Mouse (Mus musculus) CH12.LX (cell line): ENCODE measurements around the gene Drg1. TPM values are rescaled to one million over a fixed set of nuclear protein-coding genes. Genes with fewer than 3 reads are reported as not detected.

Experiments used
- DNase-seq: peaks from one replicate; pipeline ENCODE4 v3.0.0-alpha.2; 2013; ENCODE audit errors: extremely low read depth
- H3K27ac ChIP-seq: 2 replicates; pipeline ENCODE4 v1.5.1; 2012; ENCODE audit warnings: low read depth, mild to moderate bottlenecking, control low read depth, moderate library complexity; ENCODE audit not compliant: insufficient read depth
- H3K27me3 ChIP-seq: replicated peaks from 2 replicates; pipeline ENCODE3; 2012; ENCODE audit warnings: inconsistent platforms
- H3K36me3 ChIP-seq, 2 experiments: replicated peaks in 1 of 2; 2 replicates each; pipeline versions ENCODE3 to v1.6.1; 2012; ENCODE audit warnings: inconsistent platforms in 1 of 2, low read length in 1 of 2, mild to moderate bottlenecking in 1 of 2, mixed read lengths in 1 of 2, moderate library complexity in 1 of 2; ENCODE audit not compliant: control insufficient read depth in 1 of 2, insufficient read depth in 1 of 2
- H3K4me1 ChIP-seq, 2 experiments: 2 replicates each; pipeline ENCODE4 v1.6.1; 2012; ENCODE audit warnings: inconsistent platforms in 1 of 2, moderate library complexity in 1 of 2; ENCODE audit not compliant: insufficient read depth in 2 of 2, control insufficient read depth in 1 of 2
- H3K4me2 ChIP-seq: 2 replicates; pipeline ENCODE4 v1.6.1; 2012; ENCODE audit warnings: low read depth, mild to moderate bottlenecking, control low read depth; ENCODE audit not compliant: poor library complexity, insufficient read depth, severe bottlenecking
- H3K4me3 ChIP-seq, 3 experiments: fragments of 150-350 bp in 1 of 3; sonication (generic) in 1 of 3; replicated peaks in 1 of 3; 2 replicates each; pipeline versions ENCODE3 to v1.5.1; 2011 to 2012; ENCODE audit warnings: low read depth in 2 of 3, low read length in 2 of 3, mild to moderate bottlenecking in 2 of 3, moderate library complexity in 2 of 3, control low read depth in 1 of 3, improper control_type of control experiment in 1 of 3, inconsistent platforms in 1 of 3, mixed read lengths in 1 of 3; ENCODE audit not compliant: poor library complexity in 1 of 3
- H3K79me2 ChIP-seq: replicated peaks from 2 replicates; pipeline ENCODE4 v1.6.1; 2012; ENCODE audit warnings: mild to moderate bottlenecking, moderate library complexity; ENCODE audit not compliant: control insufficient read depth, poor library complexity, insufficient read depth, severe bottlenecking; ENCODE audit errors: extremely low read depth
- H3K9ac ChIP-seq: 2 replicates; pipeline ENCODE4 v1.6.1; 2012; ENCODE audit warnings: low read depth, mild to moderate bottlenecking, control low read depth, moderate library complexity; ENCODE audit not compliant: insufficient read depth
- H3K9me3 ChIP-seq: replicated peaks from 2 replicates; pipeline ENCODE3; 2012; ENCODE audit warnings: low read length, inconsistent platforms, mixed read lengths
- CHD1 ChIP-seq: IDR thresholded peaks from 2 replicates; pipeline ENCODE4 v1.6.1; 2012; ENCODE audit warnings: low read depth, low read length, improper control_type of control experiment, inconsistent platforms
- CTCF ChIP-seq, 2 experiments: IDR thresholded peaks in 1 of 2; conservative IDR thresholded peaks in 1 of 2; 2 replicates each; pipeline ENCODE4 v1.5.1; 2011 to 2012; ENCODE audit warnings: low read depth in 2 of 2, low read length in 2 of 2, improper control_type of control experiment in 1 of 2, inconsistent platforms in 1 of 2, mild to moderate bottlenecking in 1 of 2, moderate library complexity in 1 of 2
- E2F4 ChIP-seq: IDR thresholded peaks from 2 replicates; pipeline ENCODE4 v1.6.1; 2011; ENCODE audit warnings: low read depth, low read length, improper control_type of control experiment; ENCODE audit not compliant: insufficient replicate concordance
- EP300 ChIP-seq: IDR thresholded peaks from 2 replicates; pipeline ENCODE4 v1.6.1; 2011; ENCODE audit warnings: low read length, improper control_type of control experiment
- HCFC1 ChIP-seq: IDR thresholded peaks from 2 replicates; pipeline ENCODE4 v1.6.1; 2012; ENCODE audit warnings: low read depth, mild to moderate bottlenecking, inconsistent platforms, low read length, improper control_type of control experiment
- IRF4 ChIP-seq: IDR thresholded peaks from 2 replicates; pipeline ENCODE4 v1.6.1; 2014; ENCODE audit warnings: low read depth, mild to moderate bottlenecking, inconsistent platforms, low read length, improper control_type of control experiment
- MXI1 ChIP-seq: IDR thresholded peaks from 2 replicates; pipeline ENCODE4 v1.6.1; 2011; ENCODE audit warnings: mild to moderate bottlenecking, low read depth, low read length, improper control_type of control experiment
- MYC ChIP-seq: IDR thresholded peaks from 2 replicates; pipeline ENCODE4 v1.6.1; 2011; ENCODE audit warnings: low read depth, mild to moderate bottlenecking, improper control_type of control experiment, low read length
- NRF1 ChIP-seq: IDR thresholded peaks from 2 replicates; pipeline ENCODE4 v1.6.1; 2014; ENCODE audit warnings: low read depth, mild to moderate bottlenecking, inconsistent platforms, low read length, improper control_type of control experiment, moderate library complexity
- POLR2AphosphoS2 ChIP-seq: IDR thresholded peaks from 2 replicates; pipeline ENCODE4 v1.6.1; 2011; ENCODE audit warnings: low read depth, low read length, improper control_type of control experiment
- RAD21 ChIP-seq: IDR thresholded peaks from 2 replicates; pipeline ENCODE4 v1.6.1; 2011; ENCODE audit warnings: low read depth, mild to moderate bottlenecking, low read length, improper control_type of control experiment, moderate library complexity
- TBP ChIP-seq: conservative IDR thresholded peaks from 2 replicates; pipeline ENCODE4 v1.6.1; 2011; ENCODE audit warnings: low read depth, low read length, improper control_type of control experiment
- USF1 ChIP-seq: IDR thresholded peaks from 2 replicates; pipeline ENCODE4 v1.6.1; 2014; ENCODE audit warnings: low read depth, mild to moderate bottlenecking, inconsistent platforms, low read length, improper control_type of control experiment
- ZNF384 ChIP-seq: IDR thresholded peaks from 2 replicates; pipeline ENCODE4 v1.6.1; 2012; ENCODE audit warnings: low read depth, low read length, improper control_type of control experiment, inconsistent platforms
- dilution Hi-C: fragments of 300-500 bp; cut with MboI; formaldehyde crosslinking; loops from 2 replicates; pipeline ENCODE4 v1.14.3; 2020; ENCODE audit warnings: low sequenced_read_pairs; ENCODE audit not compliant: extremely low pct_unique_long_range_greater_than_20kb, extremely low pct_ligation_motif_present
- in situ Hi-C: fragments of 300-500 bp; cut with MboI; formaldehyde crosslinking; loops from 3 replicates; pipeline ENCODE4 v1.14.3; 2019; ENCODE audit warnings: low sequenced_read_pairs, low pct_ligation_motif_present, low pct_unique_long_range_greater_than_20kb, mixed read lengths
- polyA plus RNA-seq: library from polyadenylated mRNA; unstranded; fragments of >175 nt; gene quantifications from 2 replicates; pipeline ENCODE4 v1.2.1, GENCODE M21; 2012; ENCODE audit warnings: low read depth; ENCODE audit not compliant: insufficient read length
- total RNA-seq, 2 experiments: library from RNA; depleted of rRNA; stranded (reverse); fragments of 300-350 nt in 1 of 2; fragments of >200 nt in 1 of 2; gene quantifications; 2 replicates each; pipeline ENCODE4 v1.2.3; 2012 to 2014

Gene Drg1
- total and polyA plus RNA-seq, 3 experiments = 158 to 480 (median 249) TPM

- 0 out of 4 replicates have a peak, but pooled peaks of 1 of the 2 experiments have one; percentile 9 for TF ChIP-seq CTCF (conservative IDR thresholded peaks at IDR 0.05 in 1 of 2, IDR thresholded peaks at IDR 0.05 in 1 of 2; ENCODE audit: low read depth in 2 of 2, low read length in 2 of 2)
- TF ChIP-seq ZNF384 = peak; percentile 94
- no peak for TF ChIP-seq EP300
- no peak for TF ChIP-seq USF1
- no peak for TF ChIP-seq E2F4
- TF ChIP-seq POLR2AphosphoS2 = no peak
- Histone ChIP-seq H3K4me2 (peak overlapping the region; percentile 84), H3K9ac (peak overlapping the region; percentile 87; the same call in 1 of the 2 replicates), H3K27me3 (peaks cover 3% of the 10 kb centered on the region), H3K9me3 (no peaks in the 10 kb centered on the region), H3K27ac (no peak overlapping the region), H3K4me3 (peak overlapping the region in 2 of 3 experiments; percentile 92 to 96), H3K4me1 (peaks cover 0 to 30% of the 10 kb centered on the region in 2 experiments; a peak in 2 of 4 replicates), H3K79me2 (peaks cover 34% of the 10 kb centered on the region), H3K36me3 (peaks cover 11 to 25% of the 10 kb centered on the region in 2 experiments)
- dilution Hi-C loops = no loop called here
- in situ Hi-C loops = no loop called here
- DNase-seq = no peak
Observed at GRCm38 (mm10) chr11:3267133-3267532, 918 bp upstream of the Drg1 start.

GRCm38 (mm10) chr11:3265291-3266078 lies 730 bp downstream of the Drg1 start:
- H3K27me3 ChIP-seq = peaks cover 3% of the 10 kb centered on the region
- H3K4me2 ChIP-seq = peak overlapping the region; percentile 99
- H3K9me3 ChIP-seq = no peaks in the 10 kb centered on the region
- H3K36me3 ChIP-seq = peaks cover 21 to 39% of the 10 kb centered on the region in 2 experiments
- peak overlapping the region; percentile 81 to 96 (median 92) for H3K4me3 ChIP-seq
- H3K27ac ChIP-seq = peak overlapping the region; percentile 21
- in situ Hi-C loops = no loop called here
- H3K9ac ChIP-seq = peak overlapping the region; percentile 77
- H3K4me1 ChIP-seq = peaks cover 0 to 37% of the 10 kb centered on the region in 2 experiments; a peak in 2 of 4 replicates
- dilution Hi-C loops = no loop called here
- H3K79me2 ChIP-seq = peaks cover 39% of the 10 kb centered on the region
- no peak for DNase-seq
- TF ChIP-seq CHD1 = 0 out of 2 replicates have a peak, but pooled peaks have one; percentile 27
- TF ChIP-seq HCFC1 = no peak

GRCm38 (mm10) chr11:3259537-3259936 lies 6.7 kb downstream of the Drg1 start:
- TF ChIP-seq MYC (no peak), TBP (no peak), NRF1 (no peak), MXI1 (no peak), ZNF384 (no peak), RAD21 (no peak), IRF4 (no peak)
- TF ChIP-seq, all 38 proteins: peak for 0
- peaks cover 31% of the 10 kb centered on the region for H3K79me2 ChIP-seq
- H3K27ac ChIP-seq = no peak overlapping the region
- no peak for DNase-seq
- in situ Hi-C loops = no loop called here
- dilution Hi-C loops = no loop called here
- no peak overlapping the region for H3K4me3 ChIP-seq
- H3K27me3 ChIP-seq = no peaks in the 10 kb centered on the region
- H3K4me2 ChIP-seq = no peak overlapping the region
- peaks cover 54 to 89% of the 10 kb centered on the region in 2 experiments for H3K36me3 ChIP-seq
- no peaks in the 10 kb centered on the region for H3K9me3 ChIP-seq
- peaks cover 0 to 24% of the 10 kb centered on the region in 2 experiments; a peak in 2 of 4 replicates for H3K4me1 ChIP-seq
- no peak overlapping the region for H3K9ac ChIP-seq
